Mouse (Mus musculus) fat pad, adult 2 months (tissue): ENCODE results near the gene Gde1.

Experiments
- DNase-seq: peaks from one replicate; pipeline ENCODE4 v3.0.0-alpha.2; 2011; ENCODE audit warnings: low read depth, low spot score; ENCODE audit errors: extremely low read depth

The Gde1 gene

GRCm38 (mm10) chr7:118705101-118705961, at the start of gene Gde1:
Gde1 (minus strand) TSS chr7:118705778.
- DNase-seq, result no peak

GRCm38 (mm10) chr7:118751625-118752024, 46.0 kb upstream of the Gde1 start:
- no peak for DNase-seq

- DNase-seq, result no peak
These were observed 44.1 kb upstream of the Gde1 start for GRCm38 (mm10) chr7:118749706-118750105.

GRCm38 (mm10) chr7:118747891-118748672, 42.5 kb upstream of the Gde1 start:
- no peak for DNase-seq

- DNase-seq, result no peak
These were observed 39.2 kb upstream of the Gde1 start for GRCm38 (mm10) chr7:118744766-118745165.

- DNase-seq, result no peak
These were observed 36.7 kb upstream of the Gde1 start for GRCm38 (mm10) chr7:118742278-118742677.

- peak; percentile 59 for DNase-seq
These were observed 35.2 kb upstream of the Gde1 start for GRCm38 (mm10) chr7:118740532-118741338.

- no peak for DNase-seq
These were observed 34.5 kb upstream of the Gde1 start, which contains the start of gene Vps35l for GRCm38 (mm10) chr7:118739975-118740531. Vps35l (plus strand) TSS chr7:118740226.

- DNase-seq, result no peak
These were observed 33.2 kb upstream of the Gde1 start for GRCm38 (mm10) chr7:118738730-118739129.

- DNase-seq, result no peak
These were observed 27.6 kb upstream of the Gde1 start for GRCm38 (mm10) chr7:118733225-118733624.

GRCm38 (mm10) chr7:118731781-118732180, 26.2 kb upstream of the Gde1 start:
- no peak for DNase-seq

- DNase-seq, result no peak
These were observed 23.4 kb upstream of the Gde1 start for GRCm38 (mm10) chr7:118728846-118729587.

GRCm38 (mm10) chr7:118725459-118725858, 19.9 kb upstream of the Gde1 start:
- no peak for DNase-seq

- DNase-seq, result no peak
These were observed 18.3 kb upstream of the Gde1 start for GRCm38 (mm10) chr7:118723927-118724326.

- no peak for DNase-seq
These were observed 12.5 kb upstream of the Gde1 start for GRCm38 (mm10) chr7:118718066-118718465.

GRCm38 (mm10) chr7:118714873-118715272, 9.3 kb upstream of the Gde1 start:
- peak; percentile 84 for DNase-seq

GRCm38 (mm10) chr7:118712228-118713173, 6.9 kb upstream of the Gde1 start, which contains the start of gene Ccp110:
Ccp110 (plus strand) TSS chr7:118712552.
- no peak for DNase-seq

- DNase-seq, result no peak
These were observed 5.2 kb upstream of the Gde1 start for GRCm38 (mm10) chr7:118710776-118711175.

- DNase-seq, result no peak
These were observed 2.4 kb upstream of the Gde1 start for GRCm38 (mm10) chr7:118708002-118708401.
